Mouse (Mus musculus): ENCODE results near the gene Tada3.

Tada3 gene

DNA sequence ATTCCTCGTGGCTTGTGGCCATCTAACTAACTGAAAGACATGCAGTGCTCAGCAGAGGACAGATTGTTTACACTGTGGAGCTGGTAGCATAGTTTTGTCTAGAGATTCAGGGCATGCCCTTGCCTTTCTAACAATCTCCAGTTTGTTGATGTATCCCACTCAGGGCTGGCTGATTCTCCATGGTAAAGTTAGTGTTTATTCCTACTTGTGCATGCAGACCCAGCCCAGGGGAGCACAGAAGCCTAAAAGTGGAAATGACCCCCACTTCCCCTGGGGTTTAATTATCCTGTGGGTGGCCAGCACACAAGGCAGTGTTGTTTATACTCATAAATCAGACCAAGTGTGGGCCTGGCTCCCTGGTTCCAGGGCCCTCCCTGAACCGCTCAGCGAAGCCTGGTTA, 8.3 kb upstream of the Tada3 start:
- no peak for DNase-seq (ENCODE audit: low read depth, low spot score)

DNA sequence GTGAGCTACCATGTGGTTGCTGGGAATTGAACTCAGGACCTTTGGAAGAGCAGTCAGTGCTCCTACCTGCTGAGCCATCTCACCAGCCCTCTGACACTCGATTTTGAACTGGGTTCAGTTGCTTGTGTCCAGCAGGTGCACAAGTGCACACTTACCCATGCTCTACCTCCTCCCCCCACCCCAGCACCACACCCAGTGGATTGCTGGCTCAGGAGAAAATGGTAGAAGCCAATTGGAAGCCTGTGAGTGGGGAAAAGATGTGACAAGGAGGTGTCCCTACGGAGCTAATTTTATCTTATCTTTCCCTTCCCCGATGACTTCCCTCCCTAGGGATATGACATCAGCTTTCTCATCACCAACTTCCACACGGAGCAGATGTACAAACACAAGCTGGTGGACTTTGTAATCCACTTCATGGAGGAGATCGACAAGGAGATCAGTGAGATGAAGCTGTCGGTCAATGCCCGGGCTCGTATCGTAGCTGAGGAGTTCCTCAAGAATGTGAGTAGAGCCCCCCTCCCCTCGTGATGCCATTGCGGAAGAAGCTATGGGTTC, 7.6 kb upstream of the Tada3 start:
- DNase-seq (ENCODE audit: low read depth, low spot score), result no peak

DNA sequence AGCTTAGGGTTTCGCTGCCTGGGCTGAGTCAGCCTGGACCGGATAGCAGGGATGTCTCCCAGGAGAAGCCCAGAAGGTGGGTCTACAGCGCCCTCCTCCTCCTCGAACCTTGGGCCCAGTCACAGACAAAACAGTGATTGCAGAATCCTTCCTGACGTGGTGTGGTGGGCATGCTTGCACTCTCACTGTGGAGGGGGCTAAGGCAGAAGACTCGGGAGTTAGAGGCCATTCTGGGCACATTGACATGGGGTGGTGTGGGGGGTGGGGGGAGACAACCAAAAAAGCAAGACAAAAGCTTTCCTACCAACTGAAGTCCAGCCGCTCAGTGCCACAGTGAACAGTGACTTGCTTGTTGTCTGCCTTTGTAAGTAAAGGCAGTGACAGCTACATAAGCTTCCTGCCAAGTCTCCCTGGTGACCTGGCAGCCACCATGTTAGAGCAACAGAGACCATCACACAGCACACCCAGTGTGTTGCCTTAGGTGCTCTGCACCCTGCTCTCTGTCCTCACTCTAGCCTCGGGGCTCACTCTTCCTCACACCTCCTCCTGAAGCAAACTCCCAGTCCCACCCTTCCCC, 6.8 kb upstream of the Tada3 start:
- DNase-seq (ENCODE audit: low read depth, low spot score), result no peak

DNA sequence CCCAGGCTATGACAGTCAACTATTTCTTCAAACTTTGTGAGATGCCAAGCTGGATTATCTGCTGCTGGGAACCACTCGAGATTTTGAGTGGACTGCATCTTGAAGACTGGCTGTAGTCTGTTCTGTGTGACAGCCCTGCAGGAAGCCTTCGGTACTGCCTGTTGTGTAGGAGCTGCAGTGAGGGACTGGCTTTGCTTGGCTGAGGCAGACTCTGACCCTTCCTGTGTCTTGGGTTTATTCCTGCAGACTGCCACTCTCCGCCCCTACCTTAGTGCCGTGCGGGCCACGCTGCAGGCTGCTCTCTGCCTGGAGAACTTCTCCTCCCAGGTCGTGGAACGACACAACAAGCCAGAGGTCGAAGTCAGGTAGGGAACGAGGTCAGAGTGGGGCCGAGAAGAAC, 2.8 kb upstream of the Tada3 start:
- DNase-seq (ENCODE audit: low read depth, low spot score), result no peak

DNA sequence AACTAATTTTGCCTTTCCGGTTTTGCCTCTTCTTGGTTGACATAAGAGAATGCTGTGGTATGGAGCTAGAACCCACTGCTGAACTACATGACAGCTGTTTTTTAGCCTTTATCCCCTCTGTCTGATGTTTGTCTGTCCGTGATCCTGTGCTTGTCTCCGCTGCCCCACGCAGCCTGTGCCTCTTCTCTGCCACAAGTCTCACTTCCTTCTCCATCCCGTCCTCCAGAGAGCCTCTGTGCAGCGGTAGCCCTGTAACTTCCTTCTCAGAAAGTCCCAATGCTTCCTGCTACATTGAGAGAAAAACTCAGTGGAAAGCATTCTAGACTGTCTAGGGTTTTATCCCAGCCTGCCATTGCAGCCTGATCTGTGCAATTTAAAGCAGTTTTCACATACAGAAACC, 1.6 kb upstream of the Tada3 start:
- peak; percentile 7 for DNase-seq (ENCODE audit: low read depth, low spot score)

DNA sequence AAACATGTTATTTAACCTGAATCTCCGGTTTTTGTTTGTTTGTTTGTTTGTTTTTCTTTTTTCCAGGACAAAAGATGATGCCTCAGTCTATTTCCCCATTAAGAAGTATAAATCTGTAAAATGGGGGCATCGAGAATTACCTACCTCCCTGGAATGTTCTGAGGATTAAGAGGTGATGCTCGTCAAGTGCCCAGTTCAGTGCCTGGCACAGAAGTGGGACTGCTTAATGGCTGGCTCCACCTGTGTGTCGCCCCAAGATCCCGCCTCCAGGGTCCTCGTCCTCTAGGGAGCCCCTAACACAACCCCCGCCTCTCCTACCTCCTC, 549 bp downstream of the Tada3 start:
- no peak for DNase-seq (ENCODE audit: low read depth, low spot score)

DNA sequence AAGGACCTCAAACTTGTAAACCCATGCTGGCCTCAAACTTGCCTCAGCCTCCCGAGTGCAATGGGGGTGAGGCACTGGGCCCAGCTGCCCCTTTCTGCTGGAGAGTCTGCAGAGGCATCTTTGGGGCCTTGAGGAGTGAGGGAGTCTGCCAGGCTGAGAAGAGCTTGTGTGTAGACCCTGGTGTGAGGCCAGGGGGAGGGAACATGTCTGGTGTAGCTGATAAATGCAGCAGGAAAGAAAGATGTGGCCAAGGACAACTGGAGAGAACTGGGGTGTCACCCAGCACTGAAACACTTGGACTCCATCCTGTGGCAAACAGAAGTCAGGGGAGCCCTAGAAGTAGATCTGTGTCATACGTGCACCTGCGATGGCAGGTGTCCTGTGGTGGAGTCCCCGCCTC, 4.2 kb downstream of the Tada3 start:
- no peak for DNase-seq (ENCODE audit: low read depth, low spot score)

DNA sequence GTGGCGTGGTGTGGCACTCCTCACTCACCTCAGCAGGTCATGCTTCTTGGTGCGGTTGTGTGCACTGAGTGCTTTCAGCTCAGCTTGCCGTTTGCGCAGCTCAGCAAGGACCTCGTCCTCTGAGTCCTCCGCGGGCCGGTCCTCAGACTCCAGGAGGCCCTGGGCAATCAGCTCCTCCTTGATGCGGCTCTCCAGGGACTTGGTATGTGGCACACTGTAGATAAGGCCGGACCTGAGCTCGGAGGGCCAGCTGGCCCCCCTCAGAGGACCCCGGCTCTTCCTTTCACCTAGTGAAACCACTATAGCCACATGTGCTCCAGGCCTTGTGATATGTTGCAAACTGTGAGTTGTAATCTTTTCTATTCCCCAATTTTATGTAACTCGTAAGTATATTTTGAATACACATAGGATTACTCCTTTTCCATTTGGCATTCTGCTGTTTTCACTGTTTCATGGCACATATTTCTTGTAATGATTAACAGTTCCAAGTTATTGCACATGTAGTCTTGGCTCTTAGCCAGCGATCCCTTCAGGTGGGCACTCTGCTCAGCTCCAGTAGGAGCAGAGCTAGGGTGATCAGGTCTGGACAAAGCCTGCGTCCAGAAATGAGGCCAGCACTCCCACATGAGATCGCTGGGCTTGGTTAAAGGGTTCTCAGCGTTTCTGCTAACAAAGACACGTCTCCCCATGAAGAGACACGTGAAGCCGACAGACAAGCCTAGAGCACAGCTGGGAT, 7.3 kb downstream of the Tada3 start:
- no peak for DNase-seq (ENCODE audit: low read depth, low spot score)

DNA sequence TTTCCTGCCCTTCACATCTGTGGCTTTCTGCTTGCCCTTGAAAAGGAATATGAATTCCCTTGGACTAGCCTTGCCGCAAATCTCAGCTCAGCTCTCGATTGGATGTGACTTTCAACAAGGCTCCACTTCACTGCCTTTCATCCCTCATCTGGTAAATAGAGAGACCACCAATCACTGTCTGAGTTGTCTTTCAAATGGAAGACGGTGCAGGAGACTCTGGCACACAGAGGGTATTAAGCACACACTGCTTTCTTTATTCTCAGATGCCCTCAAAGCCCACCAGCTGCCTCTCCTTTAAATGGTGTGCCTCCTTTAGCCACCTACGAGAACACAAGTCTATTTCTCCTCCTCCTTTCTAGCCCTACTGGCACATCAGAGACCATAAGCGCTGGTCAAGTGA, 9.1 kb downstream of the Tada3 start:
- DNase-seq (ENCODE audit: low read depth, low spot score), result no peak

DNA sequence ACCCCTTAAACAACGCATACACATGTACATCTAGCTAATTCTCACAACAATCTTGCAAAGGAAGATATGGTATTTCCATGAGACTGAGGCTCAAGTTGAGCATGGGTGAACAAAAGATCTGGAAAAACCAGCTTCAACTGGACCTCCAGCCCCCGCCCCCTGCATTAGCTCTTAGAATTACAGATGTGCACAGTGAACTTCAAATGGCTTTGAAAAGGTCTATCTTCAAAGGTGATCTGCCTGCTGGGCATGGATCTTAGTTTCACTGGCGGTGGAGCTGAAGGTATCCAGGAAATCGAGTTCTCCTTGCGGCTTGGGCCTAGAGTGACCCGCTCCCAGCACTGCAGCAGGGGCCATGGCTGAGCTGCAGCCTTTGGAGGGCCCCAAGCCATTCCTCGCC, 9.6 kb downstream of the Tada3 start:
- DNase-seq (ENCODE audit: low read depth, low spot score), result no peak

DNA sequence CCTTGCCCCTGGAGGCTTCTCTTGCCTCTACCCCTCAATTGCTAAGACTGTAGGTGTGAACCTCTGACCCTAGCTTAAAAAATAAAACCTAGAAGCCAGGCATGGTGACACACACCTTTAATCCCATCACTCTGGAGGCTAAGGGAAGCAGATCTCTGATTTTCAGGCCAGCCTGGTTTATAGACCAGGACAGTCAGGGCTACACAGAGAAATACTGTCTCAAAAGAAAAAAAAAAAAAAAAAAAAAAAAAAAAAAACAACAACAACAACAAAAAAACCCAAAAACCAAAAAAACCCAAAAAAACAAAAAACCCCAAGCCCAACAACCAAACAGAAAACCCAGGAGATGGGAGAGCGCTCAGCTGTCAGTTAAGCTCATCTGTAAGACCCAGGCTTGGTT, 10.1 kb downstream of the Tada3 start:
- DNase-seq (ENCODE audit: low read depth, low spot score), result no peak

DNA sequence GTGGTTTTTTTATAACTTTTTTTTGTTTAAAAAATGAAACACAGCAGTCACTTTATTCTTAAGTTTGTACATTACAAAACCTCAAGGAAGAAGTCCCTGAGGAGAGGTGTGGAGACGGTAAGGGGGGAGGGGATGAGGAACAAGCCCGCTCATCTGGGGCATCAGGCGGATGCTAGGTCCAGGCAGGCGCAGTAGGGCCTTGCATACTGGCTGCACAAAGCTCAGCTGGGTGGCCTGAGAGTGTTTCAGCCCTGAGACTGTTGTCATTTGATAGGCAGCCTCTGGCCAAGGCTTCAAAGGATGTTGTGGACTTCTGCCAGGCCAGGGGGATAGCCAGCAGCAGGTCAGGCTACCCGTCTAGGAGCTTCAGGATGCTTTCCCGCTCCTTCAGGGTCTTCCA, 11.0 kb downstream of the Tada3 start:
- DNase-seq (ENCODE audit: low read depth, low spot score), result no peak

DNA sequence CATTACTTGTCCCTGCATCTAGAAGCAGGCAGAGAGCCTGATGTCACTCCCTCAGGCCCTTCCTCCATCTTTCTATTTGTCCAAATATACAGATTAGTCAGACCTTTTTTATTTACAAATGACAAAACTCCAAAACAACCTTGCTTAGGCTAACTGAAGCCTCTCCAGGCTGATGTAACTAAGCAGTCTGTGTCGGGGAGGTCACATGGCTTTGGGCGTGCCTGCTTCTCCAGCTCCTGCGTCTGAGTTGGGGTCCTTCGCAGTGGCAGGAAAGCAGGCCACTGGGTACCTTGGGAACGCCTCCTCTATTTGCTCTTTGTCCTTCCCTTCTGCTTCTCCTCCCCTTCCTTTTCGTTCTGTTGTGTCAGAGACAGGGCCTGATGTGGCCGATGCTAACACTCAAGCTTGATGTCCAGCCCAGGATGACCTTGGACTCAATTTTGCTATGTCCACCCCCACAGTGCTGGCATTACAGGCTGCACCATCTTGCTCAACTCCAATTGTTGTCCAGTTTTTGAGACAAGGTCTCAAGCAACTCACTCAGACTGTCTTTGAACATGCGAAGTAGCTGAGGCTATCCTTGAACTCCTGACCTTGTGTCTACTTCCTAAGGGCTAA, 13.1 kb downstream of the Tada3 start:
- no peak for DNase-seq (ENCODE audit: low read depth, low spot score)

DNA sequence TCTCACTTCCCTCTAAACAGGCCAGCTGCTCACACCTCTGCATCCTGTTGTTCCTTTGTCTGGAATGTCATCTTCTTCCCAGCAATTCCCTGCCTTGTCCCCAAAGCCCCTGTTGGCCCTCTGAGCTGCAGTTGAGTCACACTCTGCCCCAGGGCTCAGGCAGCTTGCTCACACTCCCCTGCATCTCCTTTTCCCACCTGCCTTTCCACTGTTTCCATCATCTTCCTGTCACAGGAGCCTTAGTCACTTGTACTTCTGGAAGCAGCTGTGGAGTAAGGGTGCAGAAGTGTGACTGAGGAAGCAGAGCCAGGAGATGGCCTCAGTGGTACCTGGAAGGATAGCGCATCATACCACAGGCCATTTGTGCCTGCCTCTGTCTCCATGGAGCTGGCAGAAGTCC, 15.4 kb downstream of the Tada3 start:
- no peak for DNase-seq (ENCODE audit: low read depth, low spot score)

DNA sequence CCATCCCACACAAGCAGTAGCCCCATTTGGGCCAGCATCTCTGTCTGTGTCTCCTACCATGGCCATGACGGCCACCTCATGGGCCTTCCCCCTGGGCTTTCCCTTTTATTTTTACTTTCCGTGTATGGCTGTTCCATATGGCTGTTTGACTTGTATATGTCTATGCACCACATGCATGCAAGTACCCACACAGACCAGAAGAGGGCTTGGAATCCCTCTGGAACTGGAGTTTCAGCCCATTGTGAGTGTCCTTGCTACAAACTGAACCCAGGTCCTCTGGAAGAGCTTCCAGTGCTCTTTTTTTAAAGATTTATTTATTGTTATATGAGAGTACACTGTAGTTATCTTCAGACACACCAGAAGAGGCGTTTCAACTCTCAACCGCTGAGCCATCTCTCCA, 16.2 kb downstream of the Tada3 start:
- no peak for DNase-seq (ENCODE audit: low read depth, low spot score)

DNA sequence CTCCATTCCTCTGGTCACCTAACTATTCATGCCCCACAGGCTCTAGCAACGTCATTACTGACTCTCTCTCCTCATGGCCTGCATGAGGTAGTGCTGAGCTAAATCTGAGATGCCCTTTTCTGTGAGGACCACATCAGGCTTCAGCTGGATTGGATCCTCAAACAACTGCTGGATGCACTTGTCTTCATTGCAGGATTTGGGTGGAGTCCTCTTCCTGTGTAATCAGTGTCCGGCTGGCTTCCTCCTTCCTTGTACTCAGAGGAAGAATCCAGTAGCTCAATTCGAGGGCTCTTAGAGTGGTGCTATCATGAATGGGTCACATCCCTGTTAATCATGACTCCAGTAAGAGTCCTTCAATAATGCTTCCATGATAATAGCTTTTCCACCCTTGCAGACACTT, 24.0 kb downstream of the Tada3 start:
- DNase-seq (ENCODE audit: low read depth, low spot score), result no peak

DNA sequence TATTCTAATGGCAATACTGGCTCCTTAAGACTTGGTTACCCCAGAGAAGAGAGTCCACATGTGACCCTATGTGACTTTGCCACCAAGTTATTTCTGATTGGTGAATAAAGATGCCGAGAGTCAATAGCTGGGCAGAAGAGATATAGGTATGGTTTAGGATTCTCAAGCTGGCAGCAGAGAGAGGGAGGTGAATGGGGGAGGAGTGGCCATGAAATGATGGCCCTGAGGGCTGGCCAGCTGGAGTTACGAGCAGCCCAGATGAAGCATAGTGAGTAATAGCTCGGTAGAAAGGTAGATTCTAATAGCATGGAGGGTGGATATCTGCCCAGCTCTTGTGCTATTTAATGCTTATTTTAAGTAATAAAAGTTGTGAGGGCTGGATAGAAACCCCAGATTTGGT, 24.9 kb downstream of the Tada3 start:
- DNase-seq (ENCODE audit: low read depth, low spot score), result no peak

DNA sequence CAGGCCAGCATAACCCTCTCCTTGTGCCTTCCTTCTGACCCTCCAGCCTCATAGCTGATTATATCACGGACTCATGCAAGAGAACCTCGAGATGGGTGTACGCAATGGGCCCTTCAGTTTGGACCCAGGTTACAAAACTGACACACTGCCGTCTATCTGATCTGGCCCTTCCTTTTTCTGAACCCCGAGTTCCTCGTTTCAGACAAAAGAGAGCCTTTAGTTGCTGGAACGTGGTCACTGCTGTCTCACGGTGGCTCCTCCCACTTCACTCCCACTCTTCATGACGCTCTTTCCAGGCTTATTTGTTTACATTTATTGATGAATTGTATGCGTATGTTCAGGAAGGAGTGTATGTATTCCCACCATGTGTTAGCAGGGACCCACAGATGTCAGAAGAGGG, 26.0 kb downstream of the Tada3 start:
- DNase-seq (ENCODE audit: low read depth, low spot score), result no peak

DNA sequence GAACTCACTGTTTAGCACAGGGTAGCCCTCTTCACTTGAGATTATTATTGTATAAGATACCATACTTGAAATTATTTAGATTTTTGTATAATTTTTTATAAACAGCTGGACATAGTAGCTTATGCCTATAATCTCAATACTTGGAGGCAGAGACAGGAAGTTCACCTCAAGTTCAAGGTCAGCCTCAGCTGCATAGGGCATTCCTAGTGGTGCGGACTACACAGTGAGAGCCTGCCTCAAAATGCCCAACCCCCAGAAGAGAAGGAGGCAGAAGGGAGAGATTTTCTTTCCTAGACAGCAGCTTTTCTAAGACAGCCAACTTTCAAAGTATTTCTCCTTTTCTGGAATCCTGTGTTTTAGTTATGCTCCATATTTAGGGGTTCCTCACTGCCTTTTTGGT, 26.5 kb downstream of the Tada3 start:
- no peak for DNase-seq (ENCODE audit: low read depth, low spot score)

DNA sequence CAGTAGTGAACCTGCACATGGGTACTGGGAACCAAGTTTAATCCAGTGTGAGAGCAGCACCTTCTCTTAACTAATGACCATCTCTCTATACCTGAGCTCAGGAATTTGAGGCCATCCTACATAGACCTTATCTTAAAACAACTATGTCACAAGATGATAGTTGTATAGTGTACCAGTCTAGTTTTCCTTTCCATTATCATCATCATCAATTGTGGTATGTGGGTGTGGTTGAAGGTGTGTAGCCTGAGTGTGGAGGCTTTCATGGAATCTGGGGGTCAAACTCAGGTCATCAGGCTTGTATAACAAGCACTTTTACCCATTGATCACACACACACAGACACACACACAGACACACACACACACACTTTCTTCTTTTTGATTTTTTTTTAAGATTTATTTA, 27.1 kb downstream of the Tada3 start:
- DNase-seq (ENCODE audit: low read depth, low spot score), result no peak

DNA sequence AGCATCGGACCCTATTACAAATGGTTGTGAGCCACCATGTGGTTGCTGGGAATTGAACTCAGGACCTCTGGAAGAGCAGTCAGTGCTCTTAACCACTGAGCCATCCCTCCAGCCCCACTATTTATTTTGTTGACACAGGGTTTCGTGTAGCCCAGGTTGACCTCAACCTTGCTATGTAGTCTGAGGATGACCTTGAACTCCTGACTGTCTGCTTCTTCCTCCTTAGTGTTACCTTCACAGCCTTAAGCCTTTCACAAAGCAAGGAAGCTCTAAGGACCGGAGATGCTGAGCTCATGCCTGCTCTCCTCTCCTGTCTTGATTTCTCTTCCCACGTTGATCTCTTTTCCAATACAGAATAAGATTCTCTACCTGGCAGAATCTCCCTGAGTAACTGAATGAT, 30.8 kb downstream of the Tada3 start:
- DNase-seq (ENCODE audit: low read depth, low spot score), result no peak

DNA sequence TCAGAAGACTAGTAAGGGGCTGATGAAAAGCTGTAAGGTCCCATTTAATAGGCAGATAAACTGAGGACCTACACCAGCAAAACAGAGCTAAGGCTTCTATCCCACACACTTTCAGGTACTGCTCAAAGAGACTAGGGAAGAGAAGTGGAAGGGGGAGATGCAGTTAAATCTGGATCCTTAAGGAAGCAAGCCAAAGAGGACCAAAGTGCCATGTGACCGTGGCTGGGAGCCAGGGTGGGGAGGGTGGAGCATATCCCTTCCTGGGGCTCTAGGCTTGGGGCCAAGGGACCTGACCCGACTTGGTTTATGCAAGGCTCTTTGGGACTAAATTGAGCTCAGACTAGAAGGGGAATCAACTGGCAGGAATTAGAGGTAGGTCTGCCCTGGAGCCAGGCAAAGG, 33.4 kb downstream of the Tada3 start:
- DNase-seq (ENCODE audit: low read depth, low spot score), result no peak
